Mouse (Mus musculus) heart, adult 18-20 months (tissue): ENCODE measurements around the gene 1700030J22Rik. TPM values are rescaled to one million over a fixed set of nuclear protein-coding genes. Genes with fewer than 3 reads are reported as not detected.

Source experiments
- DNase-seq, 2 experiments: peaks; one replicate each; pipeline ENCODE4 v3.0.0; 2021 to 2022; ENCODE audit warnings: mixed read lengths in 1 of 2
- total RNA-seq, 2 experiments: library from RNA; stranded (reverse); gene quantifications; 2 replicates each; pipeline ENCODE4 v1.2.3; 2021

1700030J22Rik gene
- total RNA-seq, 2 experiments from 2014 or later, result 0.42 to 0.49 TPM

DNA sequence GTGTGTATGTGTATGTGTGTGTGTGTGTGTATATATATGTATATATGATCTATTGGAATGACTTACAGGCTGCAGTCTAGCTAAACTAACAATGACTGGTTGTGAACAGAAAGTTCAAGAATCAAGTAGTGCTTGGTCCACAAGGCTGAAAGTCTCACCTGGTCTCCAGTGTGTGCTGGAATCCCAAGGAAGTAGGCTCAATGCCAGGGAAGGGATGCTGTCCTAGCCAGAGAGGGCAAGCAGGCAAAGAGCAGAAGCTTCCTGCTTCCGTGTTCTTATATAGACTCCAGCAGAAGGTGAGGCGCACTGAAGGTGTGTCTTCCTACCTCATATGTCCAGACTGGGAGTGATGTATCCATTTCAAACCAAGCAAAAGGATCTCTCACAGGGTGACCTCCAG, 27.0 kb downstream of the 1700030J22Rik start:
- no peak for DNase-seq

DNA sequence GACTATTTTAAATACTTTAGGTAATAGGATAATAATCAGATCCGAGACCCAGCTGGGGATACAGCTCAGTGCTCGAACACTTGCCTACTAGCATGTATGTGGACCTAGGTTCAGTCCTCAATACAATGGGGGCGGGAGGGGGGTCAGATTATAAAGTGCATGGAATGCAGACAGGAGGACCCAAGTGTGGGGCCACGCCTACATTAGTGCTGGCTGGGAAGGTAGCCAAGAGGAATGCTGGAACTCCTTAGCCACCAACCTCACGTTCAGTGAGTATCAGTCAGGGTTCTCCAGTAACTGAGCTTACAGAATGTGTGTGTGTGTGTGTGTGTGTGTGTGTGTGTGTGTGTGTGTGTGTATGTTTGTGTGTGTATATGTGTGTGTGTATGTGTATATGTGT, 27.4 kb downstream of the 1700030J22Rik start:
- no peak for DNase-seq

GRCm38 (mm10) chr8:116947589-116947988, 31.2 kb downstream of the 1700030J22Rik start:
- DNase-seq, result no peak

DNA sequence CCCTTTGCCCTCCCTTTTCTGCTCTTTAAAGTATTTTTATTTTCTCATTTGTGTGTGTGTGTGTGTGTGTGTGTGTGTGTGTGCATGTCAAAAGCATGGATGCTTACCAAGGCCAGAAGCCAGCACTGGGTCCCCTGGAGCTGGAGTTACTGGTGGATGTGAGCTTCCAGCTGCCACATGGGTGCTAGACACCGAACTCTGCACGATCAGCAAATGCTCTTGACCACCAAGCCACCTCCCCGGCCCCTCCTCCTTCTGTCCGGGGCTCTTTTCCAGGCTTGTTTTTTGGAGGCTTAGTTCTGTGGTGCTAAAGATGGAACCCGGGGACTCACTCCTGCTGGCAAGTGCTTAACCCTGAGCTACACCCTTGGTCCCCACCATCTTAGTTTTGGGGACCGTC, 31.9 kb downstream of the 1700030J22Rik start:
- DNase-seq, result peak; percentile 48 to 53

DNA sequence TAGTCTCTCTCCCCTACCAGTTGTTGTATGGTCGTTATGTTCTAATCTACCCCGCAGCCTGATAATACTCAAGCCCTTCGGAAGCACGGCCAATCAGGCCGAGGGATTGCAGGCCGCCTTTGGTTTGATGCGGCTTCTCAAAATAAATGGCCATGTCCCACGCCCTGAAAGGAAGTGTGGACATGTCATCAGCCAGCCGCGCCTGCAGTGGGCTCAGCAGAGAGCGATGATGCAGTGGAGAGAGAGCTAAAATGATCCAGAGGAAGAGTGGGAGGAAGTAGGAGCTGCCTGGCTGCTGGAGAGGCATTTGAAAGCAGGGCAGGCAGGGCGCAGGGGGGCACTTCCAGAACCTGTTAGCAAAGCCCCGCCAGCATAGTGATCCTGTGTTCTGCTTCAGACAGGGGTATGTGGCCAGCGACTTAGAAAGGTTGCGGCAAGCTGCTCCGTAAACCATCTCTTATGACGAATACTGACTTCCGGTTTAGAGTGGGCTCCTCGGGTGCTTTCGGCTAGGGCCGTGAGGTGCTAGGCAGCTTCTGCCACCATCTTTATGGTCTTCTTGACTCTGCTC, 32.4 kb downstream of the 1700030J22Rik start:
- DNase-seq, result peak; percentile 63 to 77

DNA sequence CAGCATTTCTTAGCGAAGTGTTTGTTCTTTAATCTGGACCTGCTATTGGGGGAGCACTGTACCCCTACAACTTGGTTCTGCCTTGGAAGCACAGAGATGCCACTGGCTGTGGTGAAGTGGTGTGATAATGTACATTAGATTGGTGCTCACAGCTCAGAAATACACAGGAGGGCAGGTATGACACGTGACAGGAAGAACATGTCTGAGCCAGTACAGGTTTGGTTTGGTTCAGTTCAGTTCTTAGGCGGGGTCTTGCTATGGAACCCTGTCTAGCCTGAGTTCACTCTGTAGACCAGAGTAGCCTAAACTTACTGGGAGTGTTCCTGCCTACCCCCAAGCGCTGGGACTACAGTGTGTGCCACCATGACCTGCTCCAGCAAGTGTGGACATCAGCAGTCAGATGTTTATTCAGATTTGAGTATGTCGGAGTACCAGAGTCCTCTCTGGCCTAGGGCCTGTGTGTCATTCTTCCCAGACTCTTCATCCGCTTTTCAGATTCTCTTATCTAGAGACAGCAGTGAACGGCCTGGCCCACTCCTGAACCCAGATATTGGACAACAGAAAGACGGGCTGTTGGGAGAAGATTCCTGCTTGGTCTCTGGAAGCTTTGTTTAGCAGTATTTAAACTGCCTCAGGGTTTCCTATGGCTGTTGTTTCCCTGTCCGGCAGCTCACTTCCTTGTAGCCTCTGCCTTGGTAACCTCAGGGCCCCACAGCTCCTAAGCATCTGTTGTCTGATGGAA, 33.4 kb downstream of the 1700030J22Rik start:
- DNase-seq, result no peak

- DNase-seq, result no peak
Measured at GRCm38 (mm10) chr8:116944385-116944696, 34.4 kb downstream of the 1700030J22Rik start.

DNA sequence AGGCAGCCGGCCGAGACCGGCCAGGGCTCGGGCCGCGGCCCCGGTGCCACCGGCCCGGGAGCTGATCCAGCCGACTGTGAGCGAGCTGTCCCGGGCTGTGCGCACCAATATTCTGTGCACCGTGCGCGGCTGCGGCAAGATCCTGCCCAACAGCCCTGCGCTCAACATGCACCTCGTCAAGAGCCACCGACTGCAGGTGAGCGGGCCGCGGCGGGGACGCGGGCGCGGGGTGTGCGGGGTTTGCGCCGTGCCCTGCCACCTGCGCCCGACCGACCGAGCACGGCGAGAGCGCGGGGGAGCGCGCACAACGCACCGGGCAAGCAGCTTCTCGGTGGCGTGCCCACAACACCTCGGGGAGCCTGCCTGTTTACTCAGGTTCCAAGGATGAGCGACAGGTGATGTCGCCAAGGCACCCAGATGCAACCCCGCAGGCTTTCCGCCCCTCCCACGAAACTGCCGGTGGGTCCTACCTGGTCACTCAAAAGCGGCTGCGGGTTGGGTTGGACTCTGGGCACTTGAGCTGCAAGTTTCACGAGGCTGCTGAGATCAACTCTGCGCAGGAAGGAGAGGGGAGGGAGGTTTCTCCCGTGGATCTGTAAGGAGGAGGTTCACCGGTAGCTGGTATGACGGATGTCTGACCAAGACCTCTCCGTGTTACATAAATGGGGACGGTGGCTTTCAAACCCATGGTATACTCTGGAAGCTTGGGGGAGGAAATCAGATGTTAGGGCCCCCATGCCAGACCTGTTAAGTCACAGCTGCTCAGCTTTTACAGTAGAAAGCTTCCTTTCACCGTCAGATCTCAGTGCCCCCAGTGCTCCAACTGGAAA, 35.0 kb downstream of the 1700030J22Rik start:
- peak in 1 of 2 experiments; percentile 30 for DNase-seq

- DNase-seq, result peak; percentile 87
Measured at GRCm38 (mm10) chr8:116943161-116943554, 35.6 kb downstream of the 1700030J22Rik start, which contains the start of gene Atmin. Gene Atmin (plus strand): TSS chr8:116943393.

GRCm38 (mm10) chr8:116942284-116943058, 36.3 kb downstream of the 1700030J22Rik start:
- DNase-seq, result no peak

DNA sequence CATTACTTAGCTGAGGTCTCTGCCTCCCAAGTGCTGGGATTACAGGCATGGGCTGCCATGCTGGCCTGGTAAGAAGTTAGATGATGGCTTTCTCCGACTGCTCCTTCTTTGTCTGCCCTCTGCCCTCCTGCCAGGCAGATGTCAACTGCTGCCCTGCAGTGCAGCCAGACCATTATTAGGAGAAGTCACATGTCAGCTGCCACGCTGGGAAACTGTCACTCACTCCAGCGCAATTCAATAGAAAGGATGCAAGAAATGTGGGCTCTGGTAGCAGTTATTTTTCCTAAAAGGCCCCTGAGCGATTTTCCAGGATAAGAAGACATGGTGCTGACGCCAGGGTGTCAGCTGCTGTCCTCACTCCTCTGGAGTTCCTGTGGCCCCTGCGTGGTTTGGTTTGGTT, 43.3 kb downstream of the 1700030J22Rik start:
- no peak for DNase-seq

- no peak for DNase-seq
Measured at GRCm38 (mm10) chr8:116934976-116935375, 43.8 kb downstream of the 1700030J22Rik start.

GRCm38 (mm10) chr8:116928588-116928987, 50.2 kb downstream of the 1700030J22Rik start:
- no peak for DNase-seq

GRCm38 (mm10) chr8:116927880-116928279, 50.9 kb downstream of the 1700030J22Rik start:
- no peak for DNase-seq

- DNase-seq, result no peak
Measured at GRCm38 (mm10) chr8:116923526-116923925, 55.2 kb downstream of the 1700030J22Rik start.

DNA sequence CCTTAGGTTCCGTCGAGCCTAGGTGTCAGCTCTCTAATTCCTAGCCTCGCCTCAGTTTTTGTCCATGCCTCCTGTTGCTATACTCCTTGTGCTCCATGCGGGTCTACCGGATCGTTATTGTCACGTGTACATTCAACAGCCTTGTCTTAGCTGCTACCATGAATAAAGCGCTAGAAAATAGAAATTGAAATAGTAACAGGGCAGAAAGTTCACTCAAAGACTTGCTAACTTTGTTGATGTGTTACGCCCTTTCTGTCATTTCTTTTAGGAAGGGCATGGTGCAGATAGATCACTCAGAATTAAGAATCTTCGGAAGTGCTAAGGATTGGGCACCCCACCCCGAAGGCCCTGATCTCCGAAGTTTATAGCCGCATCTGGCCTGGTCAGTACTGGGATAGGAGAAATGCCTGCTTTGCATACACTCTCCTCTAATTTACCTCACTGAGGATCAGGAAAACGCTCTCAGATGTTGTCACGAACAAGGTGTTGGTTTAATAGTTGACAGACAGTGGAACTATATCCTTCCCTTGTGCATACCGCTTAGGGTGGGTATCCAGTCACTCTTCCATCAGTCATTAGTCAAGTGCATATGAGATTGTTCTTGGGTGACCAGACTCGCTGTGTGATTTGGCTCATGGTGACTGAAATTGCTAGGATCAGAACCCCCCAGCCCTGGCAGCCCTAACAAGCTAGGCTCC, 56.5 kb downstream of the 1700030J22Rik start:
- DNase-seq, result peak in 1 of 2 experiments; percentile 16

GRCm38 (mm10) chr8:116921337-116922059, 57.3 kb downstream of the 1700030J22Rik start, which contains the start of the genes Cmc2 and Cenpn:
Gene Cmc2 (minus strand): TSS chr8:116921455.
Gene Cenpn (plus strand): TSS chr8:116921730.
- DNase-seq, result peak; percentile 93 to 95

DNA sequence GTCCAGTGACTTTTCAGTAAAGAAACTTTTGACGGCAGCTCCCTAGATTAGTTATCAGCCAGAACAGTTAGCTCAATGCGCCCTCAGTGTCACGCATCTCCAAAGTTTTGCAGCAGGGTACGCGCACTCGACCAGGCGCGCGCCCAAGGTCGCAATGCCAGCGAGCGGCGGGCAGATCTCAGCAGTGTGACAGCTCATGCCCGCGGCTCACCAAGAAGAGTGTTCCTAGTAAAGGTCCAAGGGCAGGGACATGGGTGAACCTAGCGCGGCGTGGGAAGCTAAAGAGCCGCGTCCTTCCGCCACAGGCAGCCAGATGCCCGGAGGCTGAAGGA, 57.8 kb downstream of the 1700030J22Rik start:
- DNase-seq, result no peak
